8 mouse cellular contexts compared by ENCODE assay signal in genomic region chr7:141408833-141409232, GRCm38 (mm10). TPM values are rescaled to one million over a fixed set of nuclear protein-coding genes. Genes with fewer than 3 reads are reported as not detected.
DNase-seq lines count a peak whose midpoint lies in the region; ATAC-seq lines count a peak whose summit lies in the region.

No protein-coding gene starts in this region.

- H3K9ac ChIP-seq in embryonic facial prominence, embryonic 13.5 days = peak overlapping the region; percentile 41; the same call in 1 of the 2 replicates
- H3K9ac ChIP-seq in limb, embryonic 13.5 days = 0 out of 2 replicates have a peak overlapping the region, but pooled peaks have one; percentile 2
- H3K9ac ChIP-seq in midbrain, embryonic 15.5 days = no peak overlapping the region

- peak; percentile 80 for DNase-seq in 3134 (ENCODE audit: extremely low read depth, insufficient read length, low spot score)
- DNase-seq in adrenal gland, postnatal 36 days = peak; percentile 91 to 93
- DNase-seq in heart, adult 9 months (ENCODE audit: low spot score in 2 of 2) = peak; percentile 69 to 83
- peak; percentile 91 for DNase-seq in kidney, adult 9 months
- peak; percentile 73 for DNase-seq in spleen, adult 12 weeks (ENCODE audit: low spot score)

- no peaks in the 10 kb centered on the region for H3K9me3 ChIP-seq in embryonic facial prominence, embryonic 13.5 days
- no peaks in the 10 kb centered on the region for H3K9me3 ChIP-seq in limb, embryonic 13.5 days
- no peaks in the 10 kb centered on the region for H3K9me3 ChIP-seq in midbrain, embryonic 15.5 days

- no peak overlapping the region for H3K27ac ChIP-seq in embryonic facial prominence, embryonic 13.5 days
- no peak overlapping the region for H3K27ac ChIP-seq in limb, embryonic 13.5 days
- H3K27ac ChIP-seq in midbrain, embryonic 15.5 days = peak overlapping the region; percentile 41; the same call in 1 of the 2 replicates

- 16% methylated on average over 11 of the region's 11 CpGs for WGBS in embryonic facial prominence, embryonic 13.5 days
- 14% methylated on average over 11 of the region's 11 CpGs for WGBS in limb, embryonic 13.5 days
- WGBS in midbrain, embryonic 15.5 days = 7% methylated on average over 11 of the region's 11 CpGs

- no peak overlapping the region for H3K4me2 ChIP-seq in embryonic facial prominence, embryonic 13.5 days
- H3K4me2 ChIP-seq in limb, embryonic 13.5 days (replicated peaks) = no peak overlapping the region
- H3K4me2 ChIP-seq in midbrain, embryonic 15.5 days = no peak overlapping the region

- H3K36me3 ChIP-seq in embryonic facial prominence, embryonic 13.5 days = peaks cover 45% of the 10 kb centered on the region
- peaks cover 52% of the 10 kb centered on the region for H3K36me3 ChIP-seq in limb, embryonic 13.5 days
- no peaks in the 10 kb centered on the region for H3K36me3 ChIP-seq in midbrain, embryonic 15.5 days (replicated peaks)

- no peak overlapping the region for H3K4me3 ChIP-seq in embryonic facial prominence, embryonic 13.5 days
- no peak overlapping the region for H3K4me3 ChIP-seq in limb, embryonic 13.5 days
- 0 out of 2 replicates have a peak overlapping the region, but pooled peaks have one; percentile 5 for H3K4me3 ChIP-seq in midbrain, embryonic 15.5 days

- no peak for ATAC-seq in embryonic facial prominence, embryonic 13.5 days (ENCODE audit: insufficient number of reproducible peaks, insufficient read depth, low FRiP score, low TSS enrichment, low read depth)
- peak; percentile 65 for ATAC-seq in limb, embryonic 13.5 days (ENCODE audit: low FRiP score, low read depth)
- peak; percentile 43; the same call in 1 of the 2 replicates for ATAC-seq in midbrain, embryonic 15.5 days (replicated peaks)

- peaks cover 13% of the 10 kb centered on the region for H3K4me1 ChIP-seq in embryonic facial prominence, embryonic 13.5 days
- H3K4me1 ChIP-seq in limb, embryonic 13.5 days = peaks cover 14% of the 10 kb centered on the region
- H3K4me1 ChIP-seq in midbrain, embryonic 15.5 days = peaks cover 16% of the 10 kb centered on the region

- H3K27me3 ChIP-seq in embryonic facial prominence, embryonic 13.5 days = no peaks in the 10 kb centered on the region
- H3K27me3 ChIP-seq in limb, embryonic 13.5 days = no peaks in the 10 kb centered on the region
- H3K27me3 ChIP-seq in midbrain, embryonic 15.5 days (replicated peaks) = no peaks in the 10 kb centered on the region

RNA-seq across cellular contexts. Expression of gene Gatd1, which starts 5.1 kb away (rescaled TPM):
- total RNA-seq in adrenal gland, postnatal 36 days (2021) = 10 to 100 TPM; 24.9 to 46.7 TPM
- 73.2 and 74.2 TPM in 2 replicates for polyA plus RNA-seq in embryonic facial prominence, embryonic 13.5 days (2015; fragmentation: Nextera tagmentation; extraction: Ambion mirVana)
- polyA plus RNA-seq in limb, embryonic 13.5 days (2015; fragmentation: Nextera tagmentation; extraction: Ambion mirVana) = 73.8 and 75.9 TPM in 2 replicates
- polyA plus RNA-seq in midbrain, embryonic 15.5 days (2015; fragmentation: Nextera tagmentation; extraction: Ambion mirVana) = 57.2 and 59.5 TPM in 2 replicates

RNA-seq across cellular contexts. Expression of gene Taldo1, which starts 16.8 kb away (rescaled TPM):
- 100 to 1,000 TPM; 707 to 724 TPM for total RNA-seq in adrenal gland, postnatal 36 days (2021)
- 268 and 277 TPM in 2 replicates for polyA plus RNA-seq in embryonic facial prominence, embryonic 13.5 days (2015; fragmentation: Nextera tagmentation; extraction: Ambion mirVana)
- 266 and 280 TPM in 2 replicates for polyA plus RNA-seq in limb, embryonic 13.5 days (2015; fragmentation: Nextera tagmentation; extraction: Ambion mirVana)
- 292 and 298 TPM in 2 replicates for polyA plus RNA-seq in midbrain, embryonic 15.5 days (2015; fragmentation: Nextera tagmentation; extraction: Ambion mirVana)

RNA-seq across cellular contexts. Expression of gene Cend1, which starts 20.5 kb away (rescaled TPM):
- total RNA-seq in adrenal gland, postnatal 36 days (2021) = 1 to 10 TPM in 1 of 2 experiments, under 1 TPM in 1; 0.70 to 1.3 TPM
- polyA plus RNA-seq in embryonic facial prominence, embryonic 13.5 days (2015; fragmentation: Nextera tagmentation; extraction: Ambion mirVana) = 2.8 and 3.4 TPM in 2 replicates
- polyA plus RNA-seq in limb, embryonic 13.5 days (2015; fragmentation: Nextera tagmentation; extraction: Ambion mirVana) = 5.1 and 5.2 TPM in 2 replicates
- 111 and 113 TPM in 2 replicates for polyA plus RNA-seq in midbrain, embryonic 15.5 days (2015; fragmentation: Nextera tagmentation; extraction: Ambion mirVana)

RNA-seq across cellular contexts. Expression of gene Slc25a22, which starts 28.9 kb away (rescaled TPM):
- total RNA-seq in adrenal gland, postnatal 36 days (2021) = 100 to 1,000 TPM; 110 to 120 TPM
- polyA plus RNA-seq in embryonic facial prominence, embryonic 13.5 days (2015; fragmentation: Nextera tagmentation; extraction: Ambion mirVana) = 32.4 and 35.3 TPM in 2 replicates
- polyA plus RNA-seq in limb, embryonic 13.5 days (2015; fragmentation: Nextera tagmentation; extraction: Ambion mirVana) = 38.8 and 39.3 TPM in 2 replicates
- 109 and 120 TPM in 2 replicates for polyA plus RNA-seq in midbrain, embryonic 15.5 days (2015; fragmentation: Nextera tagmentation; extraction: Ambion mirVana)

RNA-seq across cellular contexts. Expression of gene Pidd1, which starts 35.0 kb away (rescaled TPM):
- 1 to 10 TPM; 1.5 to 2.3 TPM for total RNA-seq in adrenal gland, postnatal 36 days (2021)
- polyA plus RNA-seq in embryonic facial prominence, embryonic 13.5 days (2015; fragmentation: Nextera tagmentation; extraction: Ambion mirVana) = 11.4 and 12.0 TPM in 2 replicates
- 11.7 and 12.0 TPM in 2 replicates for polyA plus RNA-seq in limb, embryonic 13.5 days (2015; fragmentation: Nextera tagmentation; extraction: Ambion mirVana)
- 3.4 and 3.8 TPM in 2 replicates for polyA plus RNA-seq in midbrain, embryonic 15.5 days (2015; fragmentation: Nextera tagmentation; extraction: Ambion mirVana)

Comparison
In these comparisons a context has a peak if more than half of its experiments do, and no peak if none do; other contexts are left out.
1. RNA of gene Cend1, which starts 20.5 kb away (polyA plus RNA-seq): 111 to 113 TPM in midbrain, embryonic 15.5 days; 5.1 to 5.2 TPM in limb, embryonic 13.5 days and 2.8 to 3.4 TPM in embryonic facial prominence, embryonic 13.5 days; every median in the first group is over 10 times any median in the second.
2. Peak in every context shown above with its lines, with median percentiles within 50 percentile points of each other: DNase-seq.